Mouse (Mus musculus) bone marrow macrophage, adult 2 months (primary cell): ENCODE data around the gene Pga5. TPM values are rescaled to one million over a fixed set of nuclear protein-coding genes. Genes with fewer than 3 reads are reported as not detected.

Experiments
- H3K27ac ChIP-seq: 2 replicates; pipeline ENCODE4 v1.5.1; 2012; ENCODE audit warnings: low read depth, low read length; ENCODE audit not compliant: insufficient read depth
- H3K4me1 ChIP-seq: 2 replicates; pipeline ENCODE4 v1.6.1; 2012; ENCODE audit warnings: low read length; ENCODE audit not compliant: control insufficient read depth, insufficient read depth
- H3K4me3 ChIP-seq: 2 replicates; pipeline ENCODE4 v1.5.1; 2012; ENCODE audit warnings: mild to moderate bottlenecking, low read length, moderate library complexity; ENCODE audit not compliant: insufficient read depth
- CTCF ChIP-seq: IDR thresholded peaks from 2 replicates; pipeline ENCODE4 v1.5.1; 2012; ENCODE audit warnings: low read depth, mild to moderate bottlenecking, low read length, moderate library complexity
- POLR2A ChIP-seq: IDR thresholded peaks from 2 replicates; pipeline ENCODE4 v1.6.1; 2012; ENCODE audit warnings: mild to moderate bottlenecking, low read depth, low read length, borderline replicate concordance
- polyA plus RNA-seq: library from polyadenylated mRNA; stranded (reverse); fragments of >200 nt; gene quantifications from 2 replicates; pipeline ENCODE4 v1.2.4, GENCODE M21; 2012; ENCODE audit not compliant: missing spikeins, insufficient read depth, insufficient read length

The Pga5 gene
- not detected in 2 replicates for polyA plus RNA-seq

GRCm38 (mm10) chr19:10677915-10678771, at the start of gene Pga5:
Gene Pga5, minus strand, starts transcription at chr19:10678071.
- no peak within 1 kb of the TSS for H3K27ac ChIP-seq
- H3K4me1 ChIP-seq: no peaks in the 10 kb centered on the region
- H3K4me3 ChIP-seq: no peak within 1 kb of the TSS
- TF ChIP-seq CTCF (peak; percentile 84), POLR2A (no peak)

GRCm38 (mm10) chr19:10724629-10725363, 46.9 kb upstream of the Pga5 start:
- TF ChIP-seq POLR2A (no peak), CTCF (no peak)
- H3K4me1 ChIP-seq: peaks cover 5% of the 10 kb centered on the region

GRCm38 (mm10) chr19:10723649-10724048, 45.8 kb upstream of the Pga5 start:
- Histone ChIP-seq H3K4me3 (no peak overlapping the region), H3K4me1 (peaks cover 5% of the 10 kb centered on the region), H3K27ac (no peak overlapping the region)
- TF ChIP-seq CTCF (no peak), POLR2A (no peak)

More at GRCm38 (mm10) chr19:10724629-10725363, 46.9 kb upstream of the Pga5 start:
- Histone ChIP-seq H3K27ac (no peak overlapping the region), H3K4me3 (no peak overlapping the region)

- no peak for TF ChIP-seq POLR2A
- TF ChIP-seq CTCF: no peak
- Histone ChIP-seq H3K4me1 (peaks cover 6% of the 10 kb centered on the region), H3K27ac (no peak overlapping the region), H3K4me3 (no peak overlapping the region)
Measured at GRCm38 (mm10) chr19:10723084-10723483, 45.2 kb upstream of the Pga5 start.

- no peak overlapping the region for H3K4me3 ChIP-seq
- H3K27ac ChIP-seq: no peak overlapping the region
- TF ChIP-seq CTCF: no peak
- TF ChIP-seq POLR2A: no peak
- H3K4me1 ChIP-seq: peaks cover 5% of the 10 kb centered on the region
Measured at GRCm38 (mm10) chr19:10721064-10721463, 43.2 kb upstream of the Pga5 start.

- Histone ChIP-seq H3K4me1 (peaks cover 11% of the 10 kb centered on the region), H3K4me3 (no peak overlapping the region), H3K27ac (no peak overlapping the region)
- no peak for TF ChIP-seq CTCF
- TF ChIP-seq POLR2A: no peak
Measured at GRCm38 (mm10) chr19:10720524-10720923, 42.7 kb upstream of the Pga5 start.

- TF ChIP-seq CTCF (no peak), POLR2A (no peak)
- Histone ChIP-seq H3K27ac (no peak overlapping the region), H3K4me1 (peaks cover 17% of the 10 kb centered on the region), H3K4me3 (no peak overlapping the region)
Measured at GRCm38 (mm10) chr19:10719751-10720150, 41.9 kb upstream of the Pga5 start.

- H3K27ac ChIP-seq: no peak overlapping the region
Measured at GRCm38 (mm10) chr19:10718251-10718775, 40.4 kb upstream of the Pga5 start.

GRCm38 (mm10) chr19:10715476-10715875, 37.6 kb upstream of the Pga5 start:
- TF ChIP-seq POLR2A (no peak), CTCF (no peak)
- H3K27ac ChIP-seq: no peak overlapping the region
- no peak overlapping the region for H3K4me3 ChIP-seq
- H3K4me1 ChIP-seq: peaks cover 19% of the 10 kb centered on the region

More at GRCm38 (mm10) chr19:10718251-10718775, 40.4 kb upstream of the Pga5 start:
- H3K4me3 ChIP-seq: no peak overlapping the region
- TF ChIP-seq POLR2A: no peak
- no peak for TF ChIP-seq CTCF
- peaks cover 19% of the 10 kb centered on the region for H3K4me1 ChIP-seq
